Mouse (Mus musculus) embryonic facial prominence, embryonic 14.5 days (tissue): ENCODE measurements at regions not wholly inside any gene's neighbourhood (a gene's known extent, or its start where the extent isn't known, plus 50 kb on each side); places are given as distances from the start of the nearest gene placed in this dataset.

Experiments
- ATAC-seq: fragments of 200-750 bp; cut with Nextera tagmentation; 2 replicates; pipeline ENCODE4 v1.8.0; 2017; ENCODE audit warnings: low read depth, moderate number of reproducible peaks, moderate TSS enrichment
- DNase-seq: peaks from one replicate; pipeline ENCODE4 v3.0.0-alpha.2; 2015; ENCODE audit warnings: low spot score
- H3K27ac ChIP-seq: fragments of 300-500 bp; sonication (generic); replicated peaks from 2 replicates; pipeline ENCODE4 v1.5.1; 2014; ENCODE audit warnings: low read depth, mild to moderate bottlenecking, low read length, moderate library complexity
- H3K27me3 ChIP-seq: fragments of 300-500 bp; sonication (generic); replicated peaks from 2 replicates; pipeline ENCODE4 v1.6.1; 2014; ENCODE audit warnings: low read length; ENCODE audit not compliant: control insufficient read depth, insufficient read depth
- H3K36me3 ChIP-seq: fragments of 300-500 bp; sonication (generic); 2 replicates; pipeline ENCODE4 v1.6.1; 2014; ENCODE audit warnings: low read length, mixed read lengths; ENCODE audit not compliant: control insufficient read depth, insufficient read depth
- H3K4me1 ChIP-seq: fragments of 300-500 bp; sonication (generic); 2 replicates; pipeline ENCODE4 v1.6.1; 2014; ENCODE audit warnings: antibody characterized with exemption, low read length; ENCODE audit not compliant: control insufficient read depth, insufficient read depth
- H3K4me2 ChIP-seq: fragments of 300-500 bp; sonication (generic); 2 replicates; pipeline ENCODE4 v1.6.1; 2014; ENCODE audit warnings: low read depth, mild to moderate bottlenecking, low read length, moderate library complexity, mixed read lengths
- H3K4me3 ChIP-seq: fragments of 300-500 bp; sonication (generic); 2 replicates; pipeline ENCODE4 v1.5.1; 2014; ENCODE audit warnings: low read depth, mild to moderate bottlenecking, low read length
- H3K9ac ChIP-seq: fragments of 300-500 bp; sonication (generic); 2 replicates; pipeline ENCODE4 v1.6.1; 2014; ENCODE audit warnings: low read depth, mild to moderate bottlenecking, low read length, moderate library complexity, mixed read lengths
- H3K9me3 ChIP-seq: fragments of 300-500 bp; sonication (generic); 2 replicates; pipeline ENCODE4 v1.6.1; 2016; ENCODE audit warnings: low read length; ENCODE audit not compliant: control insufficient read depth
- whole genome bisulfite sequencing: fragments of 180-500 bp; shearing (Covaris S2); extraction: QIAGEN DNeasy Blood & Tissue Kit; methylation state at CpG from one replicate; pipeline ENCODE4 v1.1.7; 2014; 5-methylcytosine and 5-hydroxymethylcytosine counted together

DNA sequence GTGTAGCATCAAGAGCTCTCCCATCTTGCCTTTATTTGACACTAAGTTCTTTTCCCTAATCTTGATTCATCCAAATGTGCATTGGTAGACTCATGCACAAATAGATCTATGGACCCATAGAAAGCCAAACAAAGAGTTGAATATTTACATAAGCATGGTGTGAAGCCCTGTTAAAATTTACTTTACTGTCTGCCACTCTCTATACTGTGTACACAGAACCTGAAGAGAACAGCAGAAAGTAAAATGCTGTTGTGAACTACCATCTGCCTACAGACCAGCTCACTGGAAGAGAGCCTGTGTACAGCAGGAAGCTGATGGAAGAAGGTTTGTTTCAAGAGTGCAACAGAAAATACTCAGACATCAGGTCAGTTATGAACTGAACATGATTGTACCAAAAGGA, 1053.1 kb downstream of the Slitrk1 start:
- Histone ChIP-seq H3K4me1 (no peaks in the 10 kb centered on the region), H3K4me2 (no peak overlapping the region), H3K27me3 (no peaks in the 10 kb centered on the region), H3K27ac (no peak overlapping the region), H3K36me3 (no peaks in the 10 kb centered on the region), H3K4me3 (no peak overlapping the region), H3K9ac (no peak overlapping the region), H3K9me3 (no peaks in the 10 kb centered on the region)
- ATAC-seq (no peak), DNase-seq (no peak)

DNA sequence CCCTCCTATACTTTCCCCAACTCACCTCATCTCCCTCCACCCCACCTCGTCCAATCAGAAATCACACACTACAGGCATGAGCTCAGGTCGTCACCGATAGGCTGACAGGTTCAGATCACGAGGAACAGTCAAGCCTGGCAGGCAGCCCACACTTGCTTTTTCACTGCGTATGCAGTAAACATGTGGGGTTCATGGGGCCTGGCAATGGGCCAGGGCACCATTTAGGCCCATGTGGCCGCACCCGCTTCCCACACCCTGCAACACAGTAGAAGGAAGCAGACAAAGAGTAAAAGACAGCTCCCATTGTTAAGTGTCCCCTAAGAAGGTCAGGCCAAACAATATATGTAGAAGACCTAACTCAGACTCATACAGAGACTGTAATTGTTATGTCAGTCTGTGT, 1064.3 kb downstream of the Slitrk1 start:
- Histone ChIP-seq H3K9ac (no peak overlapping the region), H3K4me3 (no peak overlapping the region), H3K27ac (no peak overlapping the region), H3K4me1 (no peaks in the 10 kb centered on the region), H3K4me2 (no peak overlapping the region), H3K36me3 (no peaks in the 10 kb centered on the region), H3K27me3 (no peaks in the 10 kb centered on the region), H3K9me3 (no peaks in the 10 kb centered on the region)
- ATAC-seq (no peak), DNase-seq (no peak)
- 87% methylated on average over 7 of the region's 7 CpGs for WGBS

DNA sequence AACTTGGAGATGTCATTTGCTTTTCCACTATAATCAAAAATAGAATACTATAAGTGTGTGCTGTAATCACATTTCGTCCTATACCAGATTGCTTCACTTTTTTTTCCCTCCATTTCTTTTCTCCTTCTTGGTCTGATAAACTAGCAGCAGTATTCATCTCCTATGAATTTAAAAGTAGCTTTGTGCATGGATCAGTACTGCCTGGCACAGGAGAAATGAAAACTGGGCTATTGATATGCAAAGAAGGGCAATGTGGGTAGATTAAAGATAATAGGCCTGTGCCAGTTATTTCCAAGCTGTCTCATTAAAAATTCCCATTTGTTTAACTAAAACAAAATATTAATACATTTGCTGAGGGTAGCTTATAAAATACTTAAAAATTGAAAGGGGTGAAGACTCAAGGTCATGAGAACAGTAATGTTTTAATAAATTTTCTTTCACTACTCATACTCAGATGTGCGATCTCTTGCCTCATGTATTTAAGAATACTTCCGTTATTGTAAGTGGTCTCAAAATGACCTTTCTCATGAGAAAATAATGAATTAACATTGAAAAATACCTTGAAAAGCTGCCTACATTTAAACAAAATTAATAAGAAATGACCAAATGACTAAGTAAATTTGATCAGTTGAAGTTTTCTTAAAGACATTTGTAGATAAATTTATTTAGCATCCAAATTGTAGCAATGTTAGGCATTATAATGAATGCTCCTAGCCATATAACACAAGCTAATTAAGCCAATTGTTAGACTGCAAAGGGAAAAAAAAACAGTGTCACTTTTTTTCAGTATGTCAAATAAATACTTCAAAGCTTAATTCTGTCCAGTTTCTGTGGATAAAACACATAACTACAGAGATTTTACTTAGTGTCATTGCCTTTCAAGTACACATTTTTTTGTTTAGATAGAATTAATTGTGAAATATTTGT, 1068.4 kb downstream of the Slitrk1 start:
- Histone ChIP-seq H3K4me1 (no peaks in the 10 kb centered on the region), H3K27me3 (no peaks in the 10 kb centered on the region), H3K4me3 (no peak overlapping the region), H3K9me3 (no peaks in the 10 kb centered on the region), H3K36me3 (no peaks in the 10 kb centered on the region), H3K4me2 (no peak overlapping the region), H3K27ac (no peak overlapping the region), H3K9ac (no peak overlapping the region)
- DNase-seq (no peak), ATAC-seq (no peak)
- WGBS: 76% methylated on average over 3 of the region's 3 CpGs

DNA sequence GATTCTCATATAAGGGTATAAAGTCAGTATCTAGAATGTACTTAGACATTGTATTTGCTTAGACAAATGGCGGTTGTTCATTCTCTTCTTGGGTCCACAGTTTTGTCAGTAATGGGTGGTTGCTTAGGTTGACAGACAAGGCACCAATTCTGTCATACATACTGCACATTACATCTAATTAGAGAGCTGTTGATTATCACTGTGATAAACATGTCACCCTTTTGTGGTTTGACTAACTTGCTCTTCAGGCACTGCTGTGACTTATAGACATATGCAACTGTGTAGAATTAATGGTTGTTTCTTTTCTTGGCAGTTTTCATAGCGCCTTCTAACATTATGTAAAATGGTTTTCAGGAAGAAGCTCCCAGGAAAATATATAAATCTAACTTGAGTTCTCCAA, 1069.4 kb downstream of the Slitrk1 start:
- DNase-seq (no peak), ATAC-seq (no peak)
- Histone ChIP-seq H3K4me3 (no peak overlapping the region), H3K27ac (no peak overlapping the region), H3K36me3 (no peaks in the 10 kb centered on the region), H3K4me1 (no peaks in the 10 kb centered on the region), H3K4me2 (no peak overlapping the region), H3K9me3 (no peaks in the 10 kb centered on the region), H3K9ac (no peak overlapping the region), H3K27me3 (no peaks in the 10 kb centered on the region)
- WGBS: 71% methylated on average over 2 of the region's 2 CpGs

DNA sequence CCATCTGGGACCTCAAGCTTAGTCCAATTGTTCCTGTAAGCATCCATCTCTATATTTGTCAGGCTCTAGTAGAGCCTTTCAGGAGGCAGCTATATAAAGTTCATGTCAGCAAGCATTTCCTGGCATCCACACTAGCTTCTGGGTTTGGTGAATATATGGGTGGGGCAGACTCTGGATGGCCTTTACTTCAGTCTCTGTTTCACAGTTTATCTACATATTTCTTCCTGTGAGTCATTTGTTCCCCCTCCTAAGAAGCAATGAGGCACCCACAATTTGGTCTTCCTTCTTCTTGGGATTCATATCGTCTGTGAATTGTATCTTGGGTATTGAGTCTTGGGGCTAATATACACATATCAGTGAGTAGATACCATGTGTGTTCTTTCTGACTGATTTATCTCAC, 1081.0 kb downstream of the Slitrk1 start:
- no peak overlapping the region for H3K4me3 ChIP-seq
- H3K4me1 ChIP-seq: no peaks in the 10 kb centered on the region
- no peaks in the 10 kb centered on the region for H3K9me3 ChIP-seq
- H3K9ac ChIP-seq: no peak overlapping the region
- DNase-seq: no peak
- 85% methylated on average over 1 of the region's 1 CpGs for WGBS
- no peaks in the 10 kb centered on the region for H3K36me3 ChIP-seq
- ATAC-seq: no peak
- H3K4me2 ChIP-seq: no peak overlapping the region
- H3K27ac ChIP-seq: no peak overlapping the region
- H3K27me3 ChIP-seq: no peaks in the 10 kb centered on the region

DNA sequence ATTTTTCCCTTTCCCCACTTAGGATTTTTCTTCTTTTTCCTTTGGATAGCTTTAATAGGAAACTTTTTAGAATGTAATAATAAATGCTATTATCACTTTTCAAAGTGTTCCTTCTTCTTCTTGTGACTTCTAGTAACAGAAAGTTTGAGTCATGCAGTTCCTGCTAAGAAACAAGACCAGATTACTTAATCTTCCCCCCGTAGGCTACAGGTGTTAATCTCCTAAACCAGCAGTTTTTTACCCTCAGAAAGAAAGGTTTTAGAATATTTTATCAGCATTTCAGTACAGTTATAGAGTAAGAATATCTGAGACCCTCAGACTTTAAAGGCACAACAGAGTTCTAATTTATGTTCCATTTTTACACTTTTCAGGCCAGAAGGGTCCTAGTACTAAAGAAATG, 1128.7 kb downstream of the Slitrk1 start:
- H3K4me1 ChIP-seq: no peaks in the 10 kb centered on the region
- no peaks in the 10 kb centered on the region for H3K9me3 ChIP-seq
- WGBS: 83% methylated on average over 1 of the region's 1 CpGs
- ATAC-seq (no peak), DNase-seq (no peak)
- no peak overlapping the region for H3K27ac ChIP-seq
- no peak overlapping the region for H3K9ac ChIP-seq
- H3K4me3 ChIP-seq: no peak overlapping the region
- H3K36me3 ChIP-seq: no peaks in the 10 kb centered on the region
- H3K4me2 ChIP-seq: no peak overlapping the region
- no peaks in the 10 kb centered on the region for H3K27me3 ChIP-seq
